Mouse (Mus musculus): Measurements from ENCODE around the gene Mrpl53. TPM values are rescaled to one million over a fixed set of nuclear protein-coding genes. Genes with fewer than 3 reads are reported as not detected.

The Mrpl53 gene
- polyA plus RNA-seq, 1 experiment from 2014 or later: 134 TPM

GRCm38 (mm10) chr6:83118369-83118768 is 9.5 kb downstream of the Mrpl53 start:
- Histone ChIP-seq H3K9ac (ENCODE audit: low read depth, low read length) (no peak overlapping the region), H3K4me1 (ENCODE audit: control insufficient read depth, insufficient read depth, low read length) (peaks cover 37% of the 10 kb centered on the region)

GRCm38 (mm10) chr6:83118825-83119733 is 10.2 kb downstream of the Mrpl53 start:
- no peak overlapping the region for H3K4me2 ChIP-seq (ENCODE audit: low read depth, low read length)
- H3K9me3 ChIP-seq (ENCODE audit: control insufficient read depth, low read length): no peaks in the 10 kb centered on the region
- H3K4me3 ChIP-seq (ENCODE audit: low read length): no peak overlapping the region
- peak overlapping the region; percentile 81; the same call in 1 of the 2 replicates for H3K9ac ChIP-seq (ENCODE audit: low read depth, low read length)
- H3K27ac ChIP-seq (ENCODE audit: low read length): no peak overlapping the region
- peaks cover 41% of the 10 kb centered on the region for H3K4me1 ChIP-seq (ENCODE audit: control insufficient read depth, insufficient read depth, low read length)
- no peak for ATAC-seq
- H3K36me3 ChIP-seq (ENCODE audit: control insufficient read depth, insufficient read depth, low read length): no peaks in the 10 kb centered on the region; the same call in 1 of the 2 replicates
- 78% methylated on average over 14 of the region's 14 CpGs for WGBS
- H3K27me3 ChIP-seq (replicated peaks; ENCODE audit: control insufficient read depth, insufficient read depth, low read length): no peaks in the 10 kb centered on the region

More at GRCm38 (mm10) chr6:83118369-83118768, 9.5 kb downstream of the Mrpl53 start:
- Histone ChIP-seq H3K4me2 (ENCODE audit: low read depth, low read length) (no peak overlapping the region), H3K4me3 (ENCODE audit: low read length) (no peak overlapping the region), H3K9me3 (ENCODE audit: control insufficient read depth, low read length) (no peaks in the 10 kb centered on the region), H3K27ac (ENCODE audit: low read length) (no peak overlapping the region), H3K27me3 (replicated peaks; ENCODE audit: control insufficient read depth, insufficient read depth, low read length) (no peaks in the 10 kb centered on the region), H3K36me3 (ENCODE audit: control insufficient read depth, insufficient read depth, low read length) (no peaks in the 10 kb centered on the region; the same call in 1 of the 2 replicates)
- 80% methylated on average over 11 of the region's 11 CpGs for WGBS
- no peak for ATAC-seq

- Histone ChIP-seq H3K9me3 (ENCODE audit: control insufficient read depth, low read length) (no peaks in the 10 kb centered on the region), H3K27ac (ENCODE audit: low read length) (no peak overlapping the region), H3K27me3 (replicated peaks; ENCODE audit: control insufficient read depth, insufficient read depth, low read length) (no peaks in the 10 kb centered on the region), H3K4me3 (ENCODE audit: low read length) (peak overlapping the region; percentile 74; the same call in 1 of the 2 replicates), H3K4me2 (ENCODE audit: low read depth, low read length) (peak overlapping the region; percentile 90; the same call in 1 of the 2 replicates), H3K4me1 (ENCODE audit: control insufficient read depth, insufficient read depth, low read length) (peaks cover 41% of the 10 kb centered on the region), H3K36me3 (ENCODE audit: control insufficient read depth, insufficient read depth, low read length) (no peaks in the 10 kb centered on the region; the same call in 1 of the 2 replicates), H3K9ac (ENCODE audit: low read depth, low read length) (peak overlapping the region; percentile 81; the same call in 1 of the 2 replicates)
- 76% methylated on average over 7 of the region's 7 CpGs for WGBS
- no peak for ATAC-seq
These were observed 10.9 kb downstream of the Mrpl53 start for GRCm38 (mm10) chr6:83119734-83120051.

GRCm38 (mm10) chr6:83120930-83121862 is 12.4 kb downstream of the Mrpl53 start, which contains the start of gene Wbp1:
TSS of gene Wbp1 (minus strand) at chr6:83121559.
- Histone ChIP-seq H3K4me1 (ENCODE audit: control insufficient read depth, insufficient read depth, low read length) (peaks cover 36% of the 10 kb centered on the region), H3K36me3 (ENCODE audit: control insufficient read depth, insufficient read depth, low read length) (no peaks in the 10 kb centered on the region; the same call in 1 of the 2 replicates), H3K27me3 (replicated peaks; ENCODE audit: control insufficient read depth, insufficient read depth, low read length) (no peaks in the 10 kb centered on the region), H3K4me2 (ENCODE audit: low read depth, low read length) (peak within 1 kb of the TSS; percentile 99), H3K27ac (ENCODE audit: low read length) (peak within 1 kb of the TSS; percentile 96), H3K9me3 (ENCODE audit: control insufficient read depth, low read length) (no peaks in the 10 kb centered on the region), H3K9ac (ENCODE audit: low read depth, low read length) (peak within 1 kb of the TSS; percentile 89), H3K4me3 (ENCODE audit: low read length) (peak within 1 kb of the TSS; percentile 74)
- ATAC-seq: peak; percentile 94
- WGBS: under 1% methylated on average over 38 of the region's 38 CpGs

GRCm38 (mm10) chr6:83121863-83122710 is 13.2 kb downstream of the Mrpl53 start:
- no peak; the same call in 1 of the 2 replicates for ATAC-seq
- Histone ChIP-seq H3K4me3 (ENCODE audit: low read length) (peak overlapping the region; percentile 74), H3K4me2 (ENCODE audit: low read depth, low read length) (peak overlapping the region; percentile 99), H3K9ac (ENCODE audit: low read depth, low read length) (peak overlapping the region; percentile 89), H3K27me3 (replicated peaks; ENCODE audit: control insufficient read depth, insufficient read depth, low read length) (no peaks in the 10 kb centered on the region), H3K9me3 (ENCODE audit: control insufficient read depth, low read length) (no peaks in the 10 kb centered on the region), H3K27ac (ENCODE audit: low read length) (peak overlapping the region; percentile 96), H3K4me1 (ENCODE audit: control insufficient read depth, insufficient read depth, low read length) (peaks cover 31% of the 10 kb centered on the region), H3K36me3 (ENCODE audit: control insufficient read depth, insufficient read depth, low read length) (no peaks in the 10 kb centered on the region; the same call in 1 of the 2 replicates)
- 1% methylated on average over 44 of the region's 52 CpGs for WGBS

GRCm38 (mm10) chr6:83122961-83123360 is 14.1 kb downstream of the Mrpl53 start:
- Histone ChIP-seq H3K27ac (ENCODE audit: low read length) (no peak overlapping the region), H3K4me1 (ENCODE audit: control insufficient read depth, insufficient read depth, low read length) (peaks cover 31% of the 10 kb centered on the region), H3K36me3 (ENCODE audit: control insufficient read depth, insufficient read depth, low read length) (no peaks in the 10 kb centered on the region; the same call in 1 of the 2 replicates), H3K27me3 (replicated peaks; ENCODE audit: control insufficient read depth, insufficient read depth, low read length) (no peaks in the 10 kb centered on the region), H3K4me2 (ENCODE audit: low read depth, low read length) (no peak overlapping the region), H3K9ac (ENCODE audit: low read depth, low read length) (no peak overlapping the region), H3K4me3 (ENCODE audit: low read length) (no peak overlapping the region), H3K9me3 (ENCODE audit: control insufficient read depth, low read length) (no peaks in the 10 kb centered on the region)
- no peak for ATAC-seq
- WGBS: 86% methylated on average over 5 of the region's 5 CpGs

GRCm38 (mm10) chr6:83124851-83125312 is 16.0 kb downstream of the Mrpl53 start:
- no peaks in the 10 kb centered on the region for H3K27me3 ChIP-seq (replicated peaks; ENCODE audit: control insufficient read depth, insufficient read depth, low read length)
- under 1% methylated on average over 30 of the region's 30 CpGs for WGBS
- no peaks in the 10 kb centered on the region for H3K9me3 ChIP-seq (ENCODE audit: control insufficient read depth, low read length)
- H3K4me2 ChIP-seq (ENCODE audit: low read depth, low read length): peak overlapping the region; percentile 62
- peak overlapping the region; percentile 84 for H3K9ac ChIP-seq (ENCODE audit: low read depth, low read length)
- H3K27ac ChIP-seq (ENCODE audit: low read length): peak overlapping the region; percentile 53
- H3K4me1 ChIP-seq (ENCODE audit: control insufficient read depth, insufficient read depth, low read length): peaks cover 30% of the 10 kb centered on the region
- no peaks in the 10 kb centered on the region for H3K36me3 ChIP-seq (ENCODE audit: control insufficient read depth, insufficient read depth, low read length)
- peak; percentile 7 for ATAC-seq
- H3K4me3 ChIP-seq (ENCODE audit: low read length): peak overlapping the region; percentile 75

GRCm38 (mm10) chr6:83125331-83125730 is 16.5 kb downstream of the Mrpl53 start, which contains the start of gene Ino80b:
TSS of gene Ino80b (minus strand) at chr6:83125431.
- no peaks in the 10 kb centered on the region for H3K9me3 ChIP-seq (ENCODE audit: control insufficient read depth, low read length)
- H3K27ac ChIP-seq (ENCODE audit: low read length): peak within 1 kb of the TSS; percentile 53
- WGBS: 23% methylated on average over 5 of the region's 5 CpGs
- ATAC-seq: no peak
- peak within 1 kb of the TSS; percentile 84 for H3K9ac ChIP-seq (ENCODE audit: low read depth, low read length)
- peak within 1 kb of the TSS; percentile 75 for H3K4me3 ChIP-seq (ENCODE audit: low read length)
- H3K36me3 ChIP-seq (ENCODE audit: control insufficient read depth, insufficient read depth, low read length): no peaks in the 10 kb centered on the region
- no peaks in the 10 kb centered on the region for H3K27me3 ChIP-seq (replicated peaks; ENCODE audit: control insufficient read depth, insufficient read depth, low read length)
- peaks cover 25% of the 10 kb centered on the region for H3K4me1 ChIP-seq (ENCODE audit: control insufficient read depth, insufficient read depth, low read length)
- H3K4me2 ChIP-seq (ENCODE audit: low read depth, low read length): peak within 1 kb of the TSS; percentile 62

Data from intestine, embryonic 16.5 days (tissue).